Mouse (Mus musculus): ENCODE measurements around the gene 4632433K11Rik.

Gene 4632433K11Rik

DNA sequence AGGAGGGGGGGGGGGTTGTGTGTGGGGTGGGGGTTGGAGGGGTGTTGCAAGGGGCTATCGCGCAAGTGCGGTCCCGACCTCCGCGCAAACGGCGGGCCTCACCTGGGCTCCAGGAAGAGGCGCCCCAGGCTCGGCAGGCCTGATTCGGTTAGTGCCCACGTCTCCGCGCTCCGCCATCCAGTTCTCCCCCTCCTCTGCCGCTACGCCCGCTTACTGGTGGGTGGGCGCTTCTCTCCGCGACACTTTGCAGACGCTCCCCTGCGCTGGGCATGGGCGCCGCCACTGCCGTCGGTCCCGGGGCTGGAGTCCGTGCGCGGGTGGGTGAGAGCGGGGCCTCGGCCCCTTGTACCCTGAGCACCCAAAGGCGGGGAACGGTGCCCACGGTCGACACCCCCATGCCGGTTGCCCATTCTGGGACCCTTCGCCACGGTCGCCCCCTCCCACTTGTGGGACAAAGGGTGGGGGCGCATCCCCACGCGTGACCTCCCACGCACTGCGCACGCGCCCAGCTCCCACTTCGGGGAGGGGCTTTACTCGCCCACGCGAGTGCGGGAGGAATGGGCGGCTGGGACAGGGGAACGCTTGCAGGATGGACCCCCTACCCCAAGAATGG, 22.8 kb downstream of the 4632433K11Rik start:
- in situ Hi-C loops (cut with MboI, MseI) = loop anchor here (10.0 to 25.0 kb wide), 2 partner anchors 242 to 1419 kb away; partner anchors contain the start of genes Cnot3, Prpf31, Tfpt and Ube2s

DNA sequence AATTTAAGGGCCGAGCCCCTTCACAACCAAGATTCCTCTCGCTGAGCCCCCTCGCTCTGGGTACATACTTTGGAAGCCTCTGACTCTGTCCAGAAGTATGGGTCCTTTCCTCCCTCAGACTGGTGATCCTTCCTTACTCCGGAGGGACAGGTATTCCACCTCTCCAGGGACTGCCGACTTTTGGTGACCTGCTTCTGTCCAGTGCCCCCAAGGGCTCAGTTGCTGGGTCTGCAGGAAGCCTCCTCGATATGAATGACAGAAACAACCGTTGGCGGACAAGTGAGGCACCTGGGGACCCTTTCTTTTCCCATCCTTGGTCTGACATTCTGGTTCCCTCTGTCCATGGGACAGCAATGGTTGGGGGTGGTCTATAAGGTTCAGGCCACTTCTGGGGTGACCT, 23.5 kb downstream of the 4632433K11Rik start:
- in situ Hi-C loops (cut with MboI, MseI) = loop anchor here (10.0 to 25.0 kb wide), 2 partner anchors 243 to 1420 kb away; partner anchors contain the start of genes Cnot3, Prpf31, Tfpt and Ube2s

DNA sequence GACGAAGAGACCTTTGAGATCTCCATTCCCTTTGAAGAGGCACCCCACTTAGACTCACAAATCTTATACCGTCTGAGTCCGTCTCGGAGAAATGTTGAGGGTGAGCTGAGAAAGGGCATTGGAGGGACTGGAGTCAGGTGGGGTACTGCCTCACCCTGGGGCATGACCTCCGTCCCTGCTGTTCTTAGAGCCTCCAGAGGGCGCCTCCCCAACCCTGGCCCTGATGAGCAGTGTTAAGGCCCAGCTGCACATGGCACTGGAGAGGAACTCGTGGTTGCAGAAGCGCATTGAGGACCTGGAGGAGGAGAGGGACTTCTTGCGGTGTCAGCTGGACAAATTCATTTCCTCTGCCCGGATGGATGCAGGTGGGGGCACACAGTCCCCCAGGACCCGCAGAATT, 23.9 kb downstream of the 4632433K11Rik start:
- in situ Hi-C loops (cut with MboI, MseI) = loop anchor here (10.0 to 25.0 kb wide), 2 partner anchors 243 to 1421 kb away; partner anchors contain the start of genes Cnot3, Prpf31, Tfpt and Ube2s

DNA sequence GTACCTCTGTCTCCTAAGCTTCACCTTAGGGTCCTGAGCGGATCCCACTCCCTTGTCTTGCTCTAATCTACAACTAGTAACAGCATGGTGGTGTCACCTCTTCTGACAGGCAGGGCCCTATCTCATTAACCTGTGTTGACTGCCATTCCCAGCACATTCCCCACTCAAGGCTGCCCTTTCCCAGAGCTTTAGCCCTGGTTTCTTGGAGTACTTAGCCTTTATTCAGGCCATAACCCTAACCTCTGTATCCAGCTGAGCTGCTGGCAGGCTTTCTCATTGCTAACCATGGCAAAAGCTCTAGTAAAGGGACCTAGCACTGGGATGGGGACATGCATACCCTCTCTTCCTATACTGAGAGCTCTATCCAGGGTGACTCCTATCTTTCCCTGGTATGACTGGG, 24.7 kb downstream of the 4632433K11Rik start:
- in situ Hi-C loops (cut with MboI, MseI) = loop anchor here (10.0 to 25.0 kb wide), 2 partner anchors 244 to 1421 kb away; partner anchors contain the start of genes Cnot3, Prpf31, Tfpt and Ube2s

DNA sequence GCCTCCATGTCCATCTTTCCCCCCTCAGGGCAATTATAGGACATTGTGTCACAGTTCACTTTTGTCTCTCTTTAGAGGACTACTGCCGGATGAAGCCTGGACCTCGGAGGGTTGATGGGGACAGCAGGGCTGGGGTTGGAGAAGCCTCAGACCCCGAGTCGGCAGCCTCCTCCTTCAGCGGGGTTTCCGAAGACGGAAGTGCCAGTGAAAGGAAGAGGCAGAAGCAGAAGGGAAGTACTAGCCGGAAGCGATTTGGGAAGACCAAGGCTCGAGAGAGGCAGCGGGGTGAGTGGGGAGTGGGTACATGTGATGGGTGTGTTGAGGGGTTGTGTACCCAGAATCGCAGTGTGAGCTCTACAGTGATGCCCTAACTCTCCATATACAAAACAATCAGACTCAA, 25.5 kb downstream of the 4632433K11Rik start:
- in situ Hi-C loops (cut with MboI, MseI) = loop anchor here (10.0 to 25.0 kb wide), 2 partner anchors 245 to 1422 kb away; partner anchors contain the start of genes Cnot3, Prpf31, Tfpt and Ube2s

DNA sequence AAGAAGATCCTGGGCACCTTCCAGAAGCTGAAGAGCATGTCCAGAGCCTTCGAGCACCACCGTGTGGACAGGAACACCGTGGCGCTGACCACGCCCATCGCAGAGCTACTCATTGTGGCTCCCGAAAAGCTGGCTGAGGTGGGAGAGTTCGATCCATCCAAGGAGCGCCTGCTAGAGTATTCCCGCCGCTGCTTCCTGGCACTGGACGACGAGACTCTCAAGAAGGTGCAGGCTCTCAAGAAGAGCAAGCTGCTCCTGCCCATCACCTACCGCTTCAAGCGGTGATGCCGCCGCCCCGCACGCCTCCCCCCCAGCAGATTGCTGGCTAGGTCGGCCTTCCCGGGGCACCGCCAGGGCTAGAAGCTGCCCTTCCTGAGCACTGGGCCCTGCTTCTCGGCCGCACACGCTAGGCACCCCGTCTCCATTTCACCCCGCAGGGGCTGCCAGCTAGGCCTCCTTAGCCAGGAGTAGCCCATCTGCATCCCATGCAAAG, 26.4 kb downstream of the 4632433K11Rik start:
- in situ Hi-C loops (cut with MboI, MseI) = loop anchor here (10.0 to 25.0 kb wide), 2 partner anchors 915 to 1423 kb away; partner anchors contain the start of genes Cnot3, Prpf31 and Tfpt

DNA sequence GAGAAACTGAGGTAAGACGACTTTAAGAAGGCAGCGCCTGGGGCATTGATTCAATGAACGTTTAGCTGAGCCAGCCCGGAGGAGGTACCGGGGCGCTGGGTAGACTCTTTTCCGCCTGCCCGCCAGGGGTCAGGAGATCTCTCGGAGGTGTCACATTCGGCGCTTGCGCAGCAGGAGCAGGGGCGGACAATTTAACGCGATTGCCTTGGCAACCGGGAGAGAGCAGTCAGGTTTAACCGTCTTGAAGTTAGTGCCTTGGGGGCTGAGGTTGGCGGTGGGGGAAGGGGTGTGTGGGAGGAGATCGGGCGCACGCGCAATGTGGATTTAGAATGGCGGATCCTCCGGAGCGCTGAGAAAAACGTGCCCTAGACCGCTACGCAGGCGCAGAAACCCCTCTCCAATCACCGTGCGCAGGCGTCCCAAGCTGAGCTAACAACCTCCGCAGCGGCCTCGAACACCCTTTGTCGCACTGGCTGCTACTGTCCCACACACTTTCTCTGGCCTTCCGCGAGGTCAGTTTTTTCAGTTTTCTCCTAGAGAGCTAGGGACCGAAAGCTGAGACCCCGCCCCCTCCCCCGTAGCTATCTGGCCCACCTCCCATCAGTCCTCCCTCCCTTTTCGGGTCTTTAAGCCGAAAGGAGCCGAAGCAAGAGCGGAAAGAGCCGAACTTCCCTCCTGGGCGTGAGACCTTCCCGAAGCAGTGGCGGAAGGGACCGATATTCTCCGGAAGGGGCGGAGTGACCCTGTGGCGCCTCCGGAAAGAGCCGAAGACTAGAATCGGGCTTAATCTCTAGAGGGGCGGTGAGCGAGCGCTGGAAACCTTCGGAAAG, 27.2 kb downstream of the 4632433K11Rik start:
- in situ Hi-C loops (cut with MboI, MseI) = loop anchor here (10.0 to 25.0 kb wide), 2 partner anchors 916 to 1424 kb away; partner anchors contain the start of genes Cnot3, Prpf31 and Tfpt

DNA sequence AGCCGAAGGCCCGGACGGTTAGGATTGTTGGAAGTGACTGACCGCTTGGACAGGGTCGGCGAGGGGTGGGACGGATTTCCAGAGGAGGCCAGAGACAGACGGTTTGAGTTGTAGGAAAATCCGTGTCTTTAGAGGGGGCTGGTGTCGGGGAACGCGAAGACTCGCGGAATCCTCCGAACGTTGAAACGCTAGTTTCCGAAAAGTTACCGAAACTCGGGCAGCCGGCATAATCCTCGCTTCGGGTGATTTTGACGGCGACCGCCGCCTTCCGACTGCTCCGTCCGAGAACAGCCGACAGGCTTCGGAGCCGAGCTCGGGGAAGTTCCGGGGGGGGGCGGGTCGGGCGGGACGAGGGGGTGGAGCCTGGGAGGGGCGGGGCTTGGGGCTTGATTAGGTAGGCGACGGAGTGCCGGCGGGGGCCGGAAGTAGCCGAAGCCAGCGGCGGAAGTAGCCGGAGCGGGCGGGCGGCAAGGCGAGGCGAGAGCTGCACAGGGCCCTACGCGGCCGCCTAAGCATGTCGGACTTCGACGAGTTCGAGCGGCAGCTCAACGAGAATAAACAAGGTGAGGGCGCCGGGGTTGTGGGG, 27.9 kb downstream of the 4632433K11Rik start, which contains the start of gene U2af2:
TSS of gene U2af2 (plus strand) at position 370 of the 586 bp plus-strand sequence.
- in situ Hi-C loops (cut with MboI, MseI) = loop anchor here (10.0 to 25.0 kb wide), 2 partner anchors 917 to 1425 kb away; partner anchors contain the start of genes Cnot3, Prpf31 and Tfpt

DNA sequence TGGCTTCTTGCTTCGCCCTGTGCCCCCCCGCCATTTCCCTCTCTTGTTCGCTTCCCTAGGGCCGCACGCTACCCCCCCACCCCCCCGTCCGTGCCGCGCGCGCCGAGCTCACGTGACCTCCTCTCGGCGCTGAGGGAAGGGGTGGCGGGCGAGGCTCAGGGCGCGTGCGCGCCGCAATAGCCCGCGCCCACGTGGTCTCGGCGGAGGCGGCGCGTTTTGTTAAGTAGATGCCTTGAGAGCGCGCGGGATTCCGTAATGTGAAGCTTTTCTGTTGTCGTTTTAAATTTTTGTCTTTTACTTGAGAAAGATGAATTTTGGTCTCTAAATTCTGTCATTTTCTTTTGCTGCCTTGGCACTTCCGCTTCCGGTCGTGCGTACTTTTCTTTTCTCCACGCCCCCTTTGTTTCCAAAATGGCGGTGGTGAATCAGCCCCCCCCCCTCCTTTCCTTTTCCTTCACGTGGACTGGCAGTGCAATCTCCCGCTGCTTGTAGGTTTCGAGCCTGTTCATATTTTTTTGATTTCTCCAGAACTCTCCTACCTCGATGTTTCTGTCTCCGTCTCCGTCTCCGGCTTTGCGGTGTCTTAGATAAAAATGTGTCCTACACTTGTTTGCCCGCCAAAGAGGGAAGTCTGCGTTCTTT, 28.6 kb downstream of the 4632433K11Rik start:
- in situ Hi-C loops (cut with MboI, MseI) = loop anchor here (10.0 to 25.0 kb wide), 2 partner anchors 918 to 1425 kb away; partner anchors contain the start of genes Cnot3, Prpf31 and Tfpt

DNA sequence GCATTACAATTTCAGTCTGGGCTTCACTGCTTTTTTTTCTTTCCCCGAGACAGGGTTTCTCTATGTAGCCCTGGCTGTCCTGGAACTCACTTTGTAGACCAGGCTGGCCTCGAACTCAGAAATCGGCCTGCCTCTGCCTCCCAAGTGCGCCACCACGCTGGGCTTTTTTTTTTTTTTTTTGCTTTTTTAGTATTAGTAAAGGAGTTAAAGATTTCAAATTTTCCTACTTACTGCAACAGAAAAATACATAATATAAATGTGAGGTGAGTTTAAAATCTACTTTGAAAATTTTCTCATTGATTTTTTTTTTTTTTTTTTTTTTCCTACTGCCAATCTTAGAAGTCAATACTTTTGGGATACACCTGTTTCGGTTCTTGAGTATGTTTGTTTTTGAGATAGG, 31.0 kb downstream of the 4632433K11Rik start:
- in situ Hi-C loops (cut with MboI, MseI) = loop anchor here (10.0 to 25.0 kb wide), 2 partner anchors 920 to 1428 kb away; partner anchors contain the start of genes Cnot3, Prpf31 and Tfpt

DNA sequence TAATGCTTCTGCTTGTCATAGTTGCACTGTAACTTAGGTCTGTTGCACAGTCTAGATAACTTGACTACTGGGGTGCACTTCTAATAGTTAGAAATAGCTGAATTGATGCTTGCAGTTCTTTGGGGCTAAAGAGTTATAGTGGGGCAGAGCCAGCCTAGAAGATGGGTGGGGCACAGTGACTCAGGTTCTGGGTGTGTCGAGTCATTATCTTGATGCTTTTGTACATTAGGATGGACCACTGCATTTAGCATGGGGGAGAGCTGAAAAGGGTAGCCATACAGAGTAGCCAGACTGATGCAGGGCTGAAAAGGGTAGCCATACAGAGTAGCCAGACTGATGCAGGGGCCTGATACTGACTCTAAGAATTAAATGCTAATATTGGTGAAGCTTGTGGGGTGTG, 39.7 kb downstream of the 4632433K11Rik start:
- in situ Hi-C loops (cut with MboI, MseI) = loop anchor here (25.0 kb wide), 1 partner anchor 1436 kb away; the partner anchor contains the start of genes Cnot3, Prpf31 and Tfpt

DNA sequence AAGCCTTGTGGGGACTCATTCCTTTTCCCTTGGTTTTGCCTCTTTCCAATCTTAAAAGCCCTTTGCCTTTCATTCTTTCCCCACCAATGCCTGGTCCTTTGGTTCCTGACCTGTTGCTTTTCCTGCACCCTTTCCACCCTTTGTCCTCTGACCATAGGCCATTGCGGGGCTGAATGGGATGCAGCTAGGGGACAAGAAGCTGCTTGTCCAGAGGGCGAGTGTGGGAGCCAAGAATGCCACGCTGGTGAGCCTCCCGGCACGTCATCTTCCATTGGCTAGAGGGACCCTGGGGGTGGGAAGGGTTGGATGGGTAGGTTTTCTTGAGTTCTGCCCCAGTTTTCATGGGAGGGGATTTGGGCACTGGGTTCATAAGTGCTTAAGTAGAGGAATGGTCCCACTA, 41.1 kb downstream of the 4632433K11Rik start:
- in situ Hi-C loops (cut with MboI, MseI) = loop anchor here (25.0 kb wide), 3 partner anchors 1087 to 1438 kb away; partner anchors contain the start of genes Cnot3, Prpf31, Smim17 and Tfpt

DNA sequence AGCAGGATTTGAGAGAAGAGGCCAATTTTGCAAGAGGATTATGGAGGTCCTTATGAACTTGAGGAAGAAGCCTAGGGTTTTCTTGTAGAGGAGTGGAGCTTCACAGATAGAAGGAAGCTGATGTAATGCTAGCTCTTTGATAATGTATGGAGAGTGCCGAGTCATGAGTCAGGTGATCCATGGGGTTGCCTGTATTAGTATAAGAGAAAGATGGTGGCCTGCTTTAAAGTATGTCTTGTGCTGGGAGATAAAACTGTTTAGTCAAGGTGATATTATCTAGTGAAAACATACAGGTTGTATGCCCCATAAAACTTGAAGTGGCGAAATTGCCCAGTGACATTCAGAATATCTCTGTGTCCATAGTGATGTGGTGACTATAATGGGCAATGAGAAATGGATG, 43.0 kb downstream of the 4632433K11Rik start:
- in situ Hi-C loops (cut with MboI, MseI) = loop anchor here (25.0 kb wide), 2 partner anchors 1085 to 1310 kb away; partner anchors contain the start of genes Smim17, Zfp28, Zfp444 and Zfp787

DNA sequence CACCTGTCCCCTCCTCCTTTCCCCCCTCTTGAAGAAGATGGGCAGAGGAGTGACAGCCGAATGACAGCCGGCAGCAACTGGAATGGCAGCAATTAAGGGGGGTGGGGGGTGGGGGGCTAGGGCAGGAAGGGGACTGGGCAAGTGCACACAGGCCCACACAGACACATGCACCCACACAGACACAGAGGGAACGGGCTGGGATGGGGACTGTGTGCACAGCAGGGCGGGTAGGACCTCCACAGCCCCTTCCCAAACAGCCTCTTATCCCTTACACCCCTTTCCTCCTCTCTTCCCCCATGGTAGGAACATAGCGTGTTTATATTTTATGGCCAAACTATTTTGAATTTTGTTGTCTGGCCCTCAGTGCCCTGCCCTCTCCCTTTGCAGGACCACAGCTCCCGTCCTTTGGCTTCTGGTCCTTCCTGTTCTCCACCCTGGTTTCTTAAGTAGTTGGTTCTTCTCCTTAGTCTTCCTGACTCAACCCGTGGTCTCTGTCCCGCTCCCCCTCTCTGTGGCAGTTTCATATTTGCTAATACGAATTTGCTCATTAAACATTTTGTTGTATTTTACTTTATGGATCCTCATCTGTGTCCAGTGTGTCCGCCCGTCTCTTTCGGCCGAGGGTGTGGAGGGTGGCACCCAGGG, 45.6 kb downstream of the 4632433K11Rik start:
- in situ Hi-C loops (cut with MboI, MseI) = loop anchor here (25.0 kb wide), 2 partner anchors 1083 to 1308 kb away; partner anchors contain the start of genes Smim17, Zfp28, Zfp444 and Zfp787

DNA sequence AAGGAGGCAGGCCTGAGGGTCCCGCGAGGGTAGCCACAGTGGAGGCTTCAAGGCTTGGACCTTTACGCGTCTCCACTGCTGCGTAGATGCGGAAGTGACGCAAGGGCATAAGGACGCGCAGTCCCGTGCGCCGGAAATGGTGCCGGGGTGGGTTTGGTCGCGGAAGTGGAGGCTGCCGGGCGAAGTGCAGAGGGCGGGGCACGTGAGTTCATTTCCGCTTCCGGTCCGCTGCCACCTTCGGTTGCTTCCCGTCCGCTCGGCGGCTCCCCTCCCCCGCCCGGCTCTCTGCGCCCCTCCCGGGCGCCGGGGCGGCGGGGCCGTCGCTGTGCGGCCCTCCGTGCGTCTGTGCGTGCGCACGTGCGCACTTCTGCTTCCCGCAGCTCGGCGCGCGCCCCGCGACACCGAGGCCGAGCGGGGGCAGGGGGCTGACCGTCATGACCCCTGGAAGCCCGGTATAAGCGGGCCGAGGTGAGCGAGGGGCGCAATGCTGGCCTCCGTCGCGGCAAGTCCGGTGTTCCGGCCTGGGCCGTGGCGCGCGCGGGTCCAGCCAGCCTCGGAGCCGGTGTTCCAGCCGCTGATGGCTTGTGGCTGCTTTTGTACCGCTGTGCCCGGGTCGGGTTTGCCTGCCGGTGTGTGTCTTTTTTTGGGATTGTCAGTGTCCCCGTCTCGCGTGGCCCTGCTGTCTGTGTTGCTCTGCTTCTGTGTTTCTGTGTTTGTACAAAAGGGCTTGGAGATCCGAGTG, 46.3 kb downstream of the 4632433K11Rik start, which contains the start of gene Epn1:
TSS of gene Epn1 (plus strand) at position 226 of the 742 bp plus-strand sequence.
- in situ Hi-C loops (cut with MboI, MseI) = loop anchor here (25.0 kb wide), 2 partner anchors 1082 to 1307 kb away; partner anchors contain the start of genes Smim17, Zfp28, Zfp444 and Zfp787

DNA sequence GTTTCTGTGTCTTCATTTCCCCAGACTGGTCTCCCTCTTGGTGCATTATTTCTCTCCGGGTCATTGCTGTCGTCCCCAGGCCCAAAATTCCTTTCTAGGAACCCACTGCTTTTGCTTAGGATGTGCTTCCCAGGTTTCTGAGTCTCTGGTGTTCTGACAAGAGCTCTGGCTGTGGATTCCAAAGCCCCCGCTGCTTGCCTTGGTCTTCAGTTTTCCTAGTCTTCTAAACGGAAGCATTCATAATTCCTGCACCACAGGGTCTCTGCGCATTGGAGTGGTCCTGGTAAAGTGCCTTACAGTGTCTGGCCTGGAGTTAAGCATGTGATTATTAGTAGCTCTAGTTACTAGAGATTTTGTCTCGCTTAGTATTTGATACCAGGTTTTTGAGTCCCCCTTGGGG, 46.9 kb downstream of the 4632433K11Rik start:
- in situ Hi-C loops (cut with MboI, MseI) = loop anchor here (25.0 kb wide), 2 partner anchors 1081 to 1306 kb away; partner anchors contain the start of genes Smim17, Zfp28, Zfp444 and Zfp787

DNA sequence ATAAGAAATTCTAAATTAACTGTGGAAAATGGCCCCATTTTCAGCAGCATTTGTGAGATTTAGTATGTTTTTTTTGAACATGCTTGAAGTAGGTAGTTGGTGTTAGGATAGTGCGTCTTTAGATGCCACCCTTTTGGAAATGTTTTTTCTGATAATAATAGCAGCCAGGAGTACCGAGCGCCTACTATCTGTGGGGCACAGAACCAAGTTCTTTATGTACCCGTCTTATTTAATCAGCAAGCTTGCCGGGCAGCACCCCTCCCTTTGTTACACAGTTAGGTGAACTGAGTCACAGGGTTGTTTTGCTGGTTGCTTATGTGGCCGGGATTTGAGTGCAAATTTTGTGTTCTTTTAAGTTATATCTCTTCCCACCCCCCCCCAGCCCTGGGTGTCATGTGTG, 47.3 kb downstream of the 4632433K11Rik start:
- in situ Hi-C loops (cut with MboI, MseI) = loop anchor here (25.0 kb wide), 2 partner anchors 1081 to 1306 kb away; partner anchors contain the start of genes Smim17, Zfp28, Zfp444 and Zfp787

DNA sequence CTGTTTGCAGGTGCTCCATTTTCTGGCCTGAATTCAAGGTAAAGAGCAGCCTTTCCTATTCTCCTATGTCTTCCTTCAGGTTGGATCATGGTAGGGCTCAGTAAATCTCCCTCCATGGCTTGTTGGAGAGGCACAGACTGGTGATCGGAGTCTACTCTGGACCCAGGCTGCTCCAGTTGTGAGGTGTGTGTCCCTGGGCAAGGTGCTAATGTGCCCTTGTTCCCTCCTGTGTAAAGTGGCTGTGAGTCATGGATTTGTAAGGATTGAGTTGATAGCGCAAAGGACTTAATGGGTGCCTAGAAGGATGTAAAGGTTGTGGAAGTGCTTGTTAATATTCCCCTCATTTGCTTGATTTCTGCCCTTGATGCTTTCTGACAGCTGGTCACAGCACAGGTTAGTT, 48.0 kb downstream of the 4632433K11Rik start:
- in situ Hi-C loops (cut with MboI, MseI) = loop anchor here (25.0 kb wide), 2 partner anchors 1080 to 1305 kb away; partner anchors contain the start of genes Smim17, Zfp28, Zfp444 and Zfp787

All from T-helper 1 cell (primary cell).